Mouse (Mus musculus): Measurements from ENCODE around the gene Nlrp6. TPM values are rescaled to one million over a fixed set of nuclear protein-coding genes. Genes with fewer than 3 reads are reported as not detected.

Nlrp6 gene
- polyA plus RNA-seq (2012; rRNA removed) (6.3 and 6.5 TPM in 2 replicates), polyA plus RNA-seq (2014; fragmentation: Nextera tagmentation; extraction: Ambion mirVana) (2.6 and 3.2 TPM in 2 replicates)

DNA sequence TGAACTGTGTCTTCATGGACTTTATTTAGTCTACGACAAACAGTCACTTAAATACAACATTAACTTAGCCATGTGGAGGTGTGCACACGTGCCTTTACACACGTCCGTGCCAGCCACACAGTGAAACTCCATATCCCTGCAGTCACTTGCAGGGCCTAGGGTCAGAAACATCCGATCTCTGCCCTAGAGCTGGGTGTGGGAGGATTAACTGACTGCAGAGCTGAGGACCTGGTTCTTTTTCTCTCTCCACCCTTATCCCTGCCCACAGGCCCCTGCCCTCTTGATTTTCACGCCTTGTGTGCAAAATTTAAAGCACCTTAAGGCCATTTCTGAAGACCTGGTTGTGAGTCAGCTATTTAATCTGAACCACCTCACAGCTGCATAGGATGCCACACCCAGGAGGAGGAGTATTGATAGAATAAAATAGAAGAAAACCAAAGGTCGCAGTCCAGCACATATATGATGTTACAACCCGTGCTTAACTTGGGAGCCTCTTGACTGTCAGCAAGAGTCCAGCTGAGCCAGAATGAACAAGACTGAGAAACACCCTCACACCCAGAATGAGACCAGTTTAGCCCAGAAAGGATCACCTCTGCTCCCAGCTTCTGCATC lies at the start of gene Nlrp6:
Nlrp6 (plus strand) TSS at position 485 of the 612 bp plus-strand sequence.
- H3K9me3 ChIP-seq (ENCODE audit: control insufficient read depth, low read length), result no peaks in the 10 kb centered on the region
- peaks cover 40% of the 10 kb centered on the region for H3K27me3 ChIP-seq (ENCODE audit: control insufficient read depth, insufficient read depth, low read length)
- 45% methylated on average over 8 of the region's 8 CpGs for WGBS (ENCODE audit: insufficient replicate concordance)
- H3K4me1 ChIP-seq (replicated peaks; ENCODE audit: control insufficient read depth in 2 of 2, insufficient read depth in 2 of 2, low read length in 1 of 2), result peaks cover 0 to 3% of the 10 kb centered on the region in 2 experiments; a peak in 2 of 4 replicates
- no peak within 1 kb of the TSS for H3K4me3 ChIP-seq (ENCODE audit: insufficient read depth in 1 of 2, low read depth in 2 of 2, low read length in 2 of 2)
- no peaks in the 10 kb centered on the region for H3K36me3 ChIP-seq (replicated peaks; ENCODE audit: control insufficient read depth, insufficient read depth, low read depth)
- TF ChIP-seq CTCF (IDR thresholded peaks at IDR 0.05; ENCODE audit: low read depth), result no peak
- no peak for TF ChIP-seq EP300 (IDR thresholded peaks at IDR 0.05; ENCODE audit: low read depth)
- DNase-seq (ENCODE audit: low read depth in 3 of 3, low spot score in 3 of 3) (no peak), ATAC-seq (ENCODE audit: insufficient read depth) (no peak)
- no peak within 1 kb of the TSS for H3K9ac ChIP-seq (replicated peaks)
- H3K4me2 ChIP-seq (ENCODE audit: low read depth), result no peak within 1 kb of the TSS
- no peak within 1 kb of the TSS for H3K27ac ChIP-seq

DNA sequence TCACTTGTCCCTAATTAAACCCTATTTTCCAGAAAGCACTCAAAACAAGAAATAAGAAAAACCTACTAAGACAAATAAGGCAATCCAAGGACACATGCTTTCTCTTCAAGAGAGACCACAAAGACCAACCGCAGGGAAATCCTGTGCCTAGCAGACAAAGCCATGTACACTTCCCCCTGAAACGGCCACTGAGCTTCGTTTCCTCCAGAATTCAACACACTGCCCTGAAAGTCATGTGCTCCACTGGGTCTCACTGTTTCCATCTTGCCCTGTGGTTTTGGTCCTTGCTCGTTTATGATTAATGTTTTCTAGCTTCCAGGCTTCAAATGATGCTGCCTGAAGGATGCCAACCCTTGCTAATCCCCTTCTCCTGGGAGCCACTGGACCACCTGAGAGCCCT lies 46.5 kb upstream of the Nlrp6 start:
- H3K27ac ChIP-seq, result no peak overlapping the region
- H3K27me3 ChIP-seq (ENCODE audit: control insufficient read depth, insufficient read depth, low read length), result no peaks in the 10 kb centered on the region
- TF ChIP-seq EP300 (IDR thresholded peaks at IDR 0.05; ENCODE audit: low read depth) (no peak), CTCF (IDR thresholded peaks at IDR 0.05; ENCODE audit: low read depth) (no peak)
- ATAC-seq (ENCODE audit: insufficient read depth), result no peak
- H3K4me1 ChIP-seq (replicated peaks; ENCODE audit: control insufficient read depth in 2 of 2, insufficient read depth in 2 of 2, low read length in 1 of 2), result peaks cover under 1 to 9% of the 10 kb centered on the region in 2 experiments; a peak in 3 of 4 replicates
- H3K4me2 ChIP-seq (ENCODE audit: low read depth), result no peak overlapping the region
- DNase-seq (ENCODE audit: low read depth in 3 of 3, low spot score in 3 of 3), result no peak
- H3K36me3 ChIP-seq (replicated peaks; ENCODE audit: control insufficient read depth, insufficient read depth, low read depth), result peaks cover 9% of the 10 kb centered on the region; the same call in 1 of the 2 replicates
- no peaks in the 10 kb centered on the region for H3K9me3 ChIP-seq (ENCODE audit: control insufficient read depth, low read length)
- H3K4me3 ChIP-seq (ENCODE audit: insufficient read depth in 1 of 2, low read depth in 2 of 2, low read length in 2 of 2), result no peak overlapping the region
- no peak overlapping the region for H3K9ac ChIP-seq (replicated peaks)
- WGBS (ENCODE audit: insufficient replicate concordance), result 23% methylated on average over 4 of the region's 4 CpGs

DNA sequence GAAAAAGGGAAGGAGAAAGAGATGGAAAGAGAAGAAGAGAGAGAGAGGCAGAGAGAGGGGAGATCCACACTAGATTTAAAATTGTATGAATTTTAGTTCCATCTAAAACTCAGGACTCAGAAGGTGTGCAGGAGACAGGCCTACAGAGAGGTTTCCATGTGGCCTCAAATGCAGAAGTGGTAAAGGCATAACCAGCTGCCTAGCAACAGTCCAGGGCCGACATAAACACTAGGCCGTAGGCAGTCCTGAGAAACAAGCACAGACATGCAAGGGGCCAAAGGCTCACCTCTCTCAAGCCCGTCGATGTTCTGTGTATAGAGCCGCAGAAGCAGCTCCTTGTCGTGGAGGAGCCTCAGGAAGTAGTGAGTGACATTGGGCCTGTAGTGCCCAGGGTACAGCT lies 43.3 kb upstream of the Nlrp6 start:
- Histone ChIP-seq H3K4me2 (ENCODE audit: low read depth) (no peak overlapping the region), H3K4me3 (ENCODE audit: insufficient read depth in 1 of 2, low read depth in 2 of 2, low read length in 2 of 2) (no peak overlapping the region), H3K27ac (no peak overlapping the region), H3K9ac (replicated peaks) (no peak overlapping the region), H3K36me3 (replicated peaks; ENCODE audit: control insufficient read depth, insufficient read depth, low read depth) (peaks cover 9% of the 10 kb centered on the region; the same call in 1 of the 2 replicates), H3K4me1 (replicated peaks; ENCODE audit: control insufficient read depth in 2 of 2, insufficient read depth in 2 of 2, low read length in 1 of 2) (peaks cover 19 to 26% of the 10 kb centered on the region in 2 experiments), H3K9me3 (ENCODE audit: control insufficient read depth, low read length) (no peaks in the 10 kb centered on the region), H3K27me3 (ENCODE audit: control insufficient read depth, insufficient read depth, low read length) (no peaks in the 10 kb centered on the region)
- ATAC-seq (ENCODE audit: insufficient read depth) (no peak), DNase-seq (ENCODE audit: low read depth in 3 of 3, low spot score in 3 of 3) (no peak)
- TF ChIP-seq CTCF (IDR thresholded peaks at IDR 0.05; ENCODE audit: low read depth), result no peak
- 62% methylated on average over 6 of the region's 6 CpGs for WGBS (ENCODE audit: insufficient replicate concordance)

DNA sequence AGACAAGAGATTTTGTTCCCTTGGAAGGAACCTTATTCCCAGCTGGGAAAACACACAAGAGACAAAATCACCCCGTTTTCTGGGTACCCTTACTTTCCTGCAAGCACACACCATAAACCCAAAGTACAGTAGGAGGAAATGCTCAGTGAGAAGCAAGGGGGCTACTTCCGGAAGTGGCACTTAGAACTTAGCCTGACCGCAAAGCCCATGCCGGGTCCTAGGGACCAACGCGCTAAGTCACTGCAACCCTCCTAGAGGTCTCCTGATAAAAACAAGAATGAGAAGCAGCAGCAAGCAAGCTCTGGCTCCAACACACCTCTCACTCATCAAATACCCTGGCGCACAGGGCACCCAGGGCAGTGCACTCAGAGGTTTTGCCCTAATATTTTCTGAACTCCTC lies 41.3 kb upstream of the Nlrp6 start:
- Histone ChIP-seq H3K27ac (no peak overlapping the region; the same call in 1 of the 2 replicates), H3K27me3 (ENCODE audit: control insufficient read depth, insufficient read depth, low read length) (no peaks in the 10 kb centered on the region), H3K9ac (replicated peaks) (peak overlapping the region; percentile 7; the same call in 1 of the 2 replicates), H3K4me3 (ENCODE audit: insufficient read depth in 1 of 2, low read depth in 2 of 2, low read length in 2 of 2) (no peak overlapping the region), H3K9me3 (ENCODE audit: control insufficient read depth, low read length) (no peaks in the 10 kb centered on the region), H3K36me3 (replicated peaks; ENCODE audit: control insufficient read depth, insufficient read depth, low read depth) (peaks cover 12% of the 10 kb centered on the region; the same call in 1 of the 2 replicates), H3K4me2 (ENCODE audit: low read depth) (peak overlapping the region; percentile 92), H3K4me1 (replicated peaks; ENCODE audit: control insufficient read depth in 2 of 2, insufficient read depth in 2 of 2, low read length in 1 of 2) (peaks cover 27 to 31% of the 10 kb centered on the region in 2 experiments)
- 25% methylated on average over 7 of the region's 7 CpGs for WGBS (ENCODE audit: insufficient replicate concordance)
- ATAC-seq (ENCODE audit: insufficient read depth) (no peak), DNase-seq (ENCODE audit: low read depth in 3 of 3, low spot score in 3 of 3) (no peak)
- TF ChIP-seq EP300 (IDR thresholded peaks at IDR 0.05; ENCODE audit: low read depth) (no peak), CTCF (IDR thresholded peaks at IDR 0.05; ENCODE audit: low read depth) (no peak)

DNA sequence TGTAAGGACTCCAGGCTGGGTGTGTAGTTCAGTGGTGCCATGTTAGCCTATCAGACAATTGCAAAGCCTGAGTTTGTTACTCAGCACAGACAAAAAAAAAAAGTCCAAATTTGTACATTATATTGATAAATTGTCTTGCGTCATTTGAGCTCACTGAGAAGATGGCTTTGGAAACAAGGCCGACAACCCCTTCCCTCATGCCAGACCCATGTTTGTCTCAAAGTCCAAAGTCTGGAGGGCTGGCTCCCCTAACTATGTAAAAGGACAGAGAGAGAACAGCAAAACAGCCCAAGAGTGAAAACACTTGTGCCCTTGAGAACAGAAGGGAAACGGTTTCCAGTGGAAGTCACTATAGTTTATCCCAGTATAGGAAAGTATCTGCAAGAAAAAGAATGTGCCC lies 40.3 kb upstream of the Nlrp6 start:
- H3K9ac ChIP-seq (replicated peaks), result peak overlapping the region; percentile 28

More for the DNA sequence above, 40.3 kb upstream of the Nlrp6 start:
- WGBS (ENCODE audit: insufficient replicate concordance), result 52% methylated on average over 3 of the region's 3 CpGs
- TF ChIP-seq CTCF (IDR thresholded peaks at IDR 0.05; ENCODE audit: low read depth) (no peak), EP300 (IDR thresholded peaks at IDR 0.05; ENCODE audit: low read depth) (no peak)
- Histone ChIP-seq H3K9me3 (ENCODE audit: control insufficient read depth, low read length) (no peaks in the 10 kb centered on the region), H3K4me3 (ENCODE audit: insufficient read depth in 1 of 2, low read depth in 2 of 2, low read length in 2 of 2) (peak overlapping the region in 1 of 2 experiments; percentile 93; a peak in 2 of 4 replicates), H3K4me2 (ENCODE audit: low read depth) (peak overlapping the region; percentile 92), H3K27ac (peak overlapping the region; percentile 48), H3K27me3 (ENCODE audit: control insufficient read depth, insufficient read depth, low read length) (no peaks in the 10 kb centered on the region), H3K4me1 (replicated peaks; ENCODE audit: control insufficient read depth in 2 of 2, insufficient read depth in 2 of 2, low read length in 1 of 2) (peaks cover 27 to 29% of the 10 kb centered on the region in 2 experiments), H3K36me3 (replicated peaks; ENCODE audit: control insufficient read depth, insufficient read depth, low read depth) (peaks cover 15% of the 10 kb centered on the region)
- no peak for ATAC-seq (ENCODE audit: insufficient read depth)
- DNase-seq (ENCODE audit: low read depth in 3 of 3, low spot score in 3 of 3), result peak in 1 of 3 experiments; percentile 10

Data from liver, embryonic 14.5 days (tissue).